Mouse (Mus musculus) left cerebral cortex, adult 11 months (tissue): ENCODE measurements around the gene Zfp3.

Source experiments
- DNase-seq: peaks from one replicate; pipeline ENCODE4 v3.0.0; 2022; ENCODE audit warnings: low spot score

Gene Zfp3

GRCm38 (mm10) chr11:70763936-70764808 lies at the start of gene Zfp3:
Gene Zfp3 (plus strand): TSS chr11:70764209.
- peak; percentile 78 for DNase-seq

GRCm38 (mm10) chr11:70715832-70716231 lies 48.2 kb upstream of the Zfp3 start:
- DNase-seq: no peak

GRCm38 (mm10) chr11:70718481-70718880 lies 45.5 kb upstream of the Zfp3 start:
- no peak for DNase-seq

GRCm38 (mm10) chr11:70720567-70720966 lies 43.4 kb upstream of the Zfp3 start:
- DNase-seq: no peak

- no peak for DNase-seq
Measured at GRCm38 (mm10) chr11:70721072-70721471, 42.9 kb upstream of the Zfp3 start.

GRCm38 (mm10) chr11:70724706-70725105 lies 39.3 kb upstream of the Zfp3 start:
- no peak for DNase-seq

- no peak for DNase-seq
Measured at GRCm38 (mm10) chr11:70726585-70726984, 37.4 kb upstream of the Zfp3 start.

- no peak for DNase-seq
Measured at GRCm38 (mm10) chr11:70727385-70727784, 36.6 kb upstream of the Zfp3 start.

GRCm38 (mm10) chr11:70730427-70731038 lies 33.5 kb upstream of the Zfp3 start:
- no peak for DNase-seq

- DNase-seq: peak; percentile 47
Measured at GRCm38 (mm10) chr11:70731178-70731577, 32.8 kb upstream of the Zfp3 start.

- DNase-seq: no peak
Measured at GRCm38 (mm10) chr11:70733256-70733655, 30.8 kb upstream of the Zfp3 start.

GRCm38 (mm10) chr11:70737749-70738148 lies 26.3 kb upstream of the Zfp3 start:
- no peak for DNase-seq

GRCm38 (mm10) chr11:70741603-70742002 lies 22.4 kb upstream of the Zfp3 start:
- no peak for DNase-seq

GRCm38 (mm10) chr11:70742117-70742516 lies 21.9 kb upstream of the Zfp3 start:
- no peak for DNase-seq

- DNase-seq: no peak
Measured at GRCm38 (mm10) chr11:70742581-70743459, 21.2 kb upstream of the Zfp3 start.

- no peak for DNase-seq
Measured at GRCm38 (mm10) chr11:70745636-70746035, 18.4 kb upstream of the Zfp3 start.

- DNase-seq: no peak
Measured at GRCm38 (mm10) chr11:70747876-70748545, 16.0 kb upstream of the Zfp3 start.

- no peak for DNase-seq
Measured at GRCm38 (mm10) chr11:70752337-70753017, 11.5 kb upstream of the Zfp3 start.

- no peak for DNase-seq
Measured at GRCm38 (mm10) chr11:70753146-70753545, 10.9 kb upstream of the Zfp3 start.

GRCm38 (mm10) chr11:70754476-70754875 lies 9.5 kb upstream of the Zfp3 start:
- DNase-seq: no peak

GRCm38 (mm10) chr11:70754958-70755357 lies 9.1 kb upstream of the Zfp3 start:
- no peak for DNase-seq
